Mouse (Mus musculus): Measurements from ENCODE around the gene Gm21954.

The Gm21954 gene

DNA sequence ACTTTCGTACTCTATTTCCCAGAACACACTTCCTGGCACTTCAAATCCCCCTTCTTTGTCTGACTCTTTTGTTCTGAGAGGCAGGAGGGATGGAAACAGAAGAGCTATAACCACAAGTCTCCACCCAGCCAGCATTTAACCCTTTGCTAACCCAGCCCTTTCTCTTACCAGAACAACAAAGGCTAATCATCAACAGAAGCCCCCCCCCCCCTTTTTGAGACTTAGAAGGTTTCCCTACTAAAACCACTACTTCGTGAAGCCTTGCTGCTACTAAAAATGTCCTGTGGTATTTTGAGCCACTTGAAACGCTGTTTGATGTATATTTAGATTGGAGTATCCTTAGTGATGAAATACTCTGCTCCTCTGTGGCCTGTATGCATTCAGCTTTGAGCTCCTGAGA is 52.7 kb downstream of the Gm21954 start:
- in situ Hi-C loops (cut with MboI) = no loop called here

GRCm38 (mm10) chr3:55418845-55419244 is 53.2 kb downstream of the Gm21954 start:
- in situ Hi-C loops (cut with MboI) = no loop called here

GRCm38 (mm10) chr3:55415527-55415950 is 56.5 kb downstream of the Gm21954 start:
- in situ Hi-C loops (cut with MboI) = no loop called here
